25 mouse cellular contexts compared by ENCODE assay signal in the genomic region with DNA sequence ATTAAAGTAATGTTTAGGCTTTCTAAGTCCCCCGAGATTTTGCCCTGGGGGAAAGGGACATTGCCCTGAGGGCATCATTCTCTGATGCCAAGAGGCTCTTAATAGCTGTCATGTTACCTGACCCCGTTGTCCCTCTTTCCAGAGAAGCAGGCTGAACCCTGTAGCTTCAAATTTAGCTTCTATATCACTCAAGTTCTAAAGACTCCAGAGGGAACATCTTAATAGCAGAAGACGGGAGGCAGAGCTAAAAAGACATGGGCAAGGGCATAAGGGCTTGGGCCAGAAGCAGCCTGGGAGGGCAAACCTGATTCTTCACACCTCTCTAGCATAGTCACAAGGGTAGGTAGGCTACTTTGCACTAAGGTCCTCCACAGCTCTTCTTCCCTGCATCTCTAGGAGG. TPM values are rescaled to one million over a fixed set of nuclear protein-coding genes. Genes with fewer than 3 reads are reported as not detected.
A peak's percentile ranks its signal among the peaks of the same experiment; 100 is the strongest.
DNase-seq lines count a peak whose midpoint lies in the region; ATAC-seq and TF ChIP-seq lines count a peak whose summit lies in the region.
"Had no signal": no experiment of that assay in that cellular context is flagged by ENCODE, and none has a peak within 500 bp of the region (broad histone marks: within the 10 kb centered on the region; RNA-seq: fewer than 3 reads in every experiment).

No protein-coding gene starts in this region.

- peaks cover 78% of the 10 kb centered on the region for H3K27me3 ChIP-seq in heart, embryonic 11.5 days (ENCODE audit: control insufficient read depth, insufficient read depth, low read length)
- peaks cover 83% of the 10 kb centered on the region for H3K27me3 ChIP-seq in heart, embryonic 15.5 days
- H3K27me3 ChIP-seq in midbrain, embryonic 11.5 days (ENCODE audit: control insufficient read depth, insufficient read depth, low read length) = peaks cover 91% of the 10 kb centered on the region
- peaks cover 80% of the 10 kb centered on the region for H3K27me3 ChIP-seq in midbrain, postnatal 0 days (ENCODE audit: insufficient read depth, low read length)

- 16% methylated on average over 3 of the region's 3 CpGs for WGBS in heart, embryonic 11.5 days (ENCODE audit: insufficient replicate concordance)
- WGBS in heart, embryonic 15.5 days = 17% methylated on average over 3 of the region's 3 CpGs
- 19% methylated on average over 3 of the region's 3 CpGs for WGBS in midbrain, embryonic 11.5 days
- WGBS in midbrain, postnatal 0 days = 13% methylated on average over 3 of the region's 3 CpGs

- no peak overlapping the region for H3K9ac ChIP-seq in heart, embryonic 11.5 days (ENCODE audit: low read depth, low read length)
- no peak overlapping the region for H3K9ac ChIP-seq in heart, embryonic 15.5 days
- no peak overlapping the region for H3K9ac ChIP-seq in midbrain, embryonic 11.5 days (ENCODE audit: low read length)
- no peak overlapping the region for H3K9ac ChIP-seq in midbrain, postnatal 0 days (replicated peaks; ENCODE audit: low read length, poor library complexity, severe bottlenecking)
- H3K9ac ChIP-seq: embryonic facial prominence, embryonic 13.5 days; forebrain, embryonic 12.5 days; hindbrain, embryonic 14.5 days; intestine, embryonic 15.5 days had no signal

- peak overlapping the region; percentile 74 for H3K27ac ChIP-seq in heart, embryonic 11.5 days (ENCODE audit: low read depth, low read length)
- H3K27ac ChIP-seq in heart, embryonic 15.5 days = peak overlapping the region; percentile 61
- H3K27ac ChIP-seq in midbrain, embryonic 11.5 days (ENCODE audit: low read depth, low read length) = no peak overlapping the region
- H3K27ac ChIP-seq in midbrain, postnatal 0 days (ENCODE audit: low read depth, low read length) = no peak overlapping the region
- H3K27ac ChIP-seq: embryonic facial prominence, embryonic 13.5 days; forebrain, embryonic 12.5 days; hindbrain, embryonic 10.5 days; hindbrain, embryonic 14.5 days; intestine, embryonic 15.5 days had no signal

- no peak for ATAC-seq in heart, embryonic 11.5 days (replicated peaks; ENCODE audit: insufficient number of reproducible peaks, low FRiP score, low TSS enrichment)
- ATAC-seq in heart, embryonic 15.5 days (replicated peaks; ENCODE audit: insufficient number of reproducible peaks, insufficient read depth, low FRiP score, low read depth) = no peak
- no peak for ATAC-seq in midbrain, embryonic 11.5 days (ENCODE audit: low FRiP score)
- no peak for ATAC-seq in midbrain, postnatal 0 days (ENCODE audit: low FRiP score)
- ATAC-seq: activated CD4-positive, CD25-positive, alpha-beta regulatory T cell, adult 4 months; forebrain, embryonic 16.5 days; intestine, embryonic 15.5 days; Patski had no signal

- no peaks in the 10 kb centered on the region for H3K36me3 ChIP-seq in heart, embryonic 11.5 days (ENCODE audit: control insufficient read depth, insufficient read depth, low read length)
- no peaks in the 10 kb centered on the region for H3K36me3 ChIP-seq in heart, embryonic 15.5 days
- H3K36me3 ChIP-seq in midbrain, embryonic 11.5 days (ENCODE audit: control insufficient read depth, insufficient read depth, low read length) = no peaks in the 10 kb centered on the region
- H3K36me3 ChIP-seq in midbrain, postnatal 0 days (ENCODE audit: insufficient read depth, low read length) = no peaks in the 10 kb centered on the region
- H3K36me3 ChIP-seq: embryonic facial prominence, embryonic 13.5 days; forebrain, embryonic 12.5 days; hindbrain, embryonic 10.5 days; intestine, embryonic 15.5 days had no signal

- no peak overlapping the region for H3K4me2 ChIP-seq in heart, embryonic 11.5 days
- no peak overlapping the region for H3K4me2 ChIP-seq in heart, embryonic 15.5 days
- no peak overlapping the region for H3K4me2 ChIP-seq in midbrain, embryonic 11.5 days
- H3K4me2 ChIP-seq in midbrain, postnatal 0 days (ENCODE audit: low read depth, low read length, poor library complexity, severe bottlenecking) = no peak overlapping the region
- H3K4me2 ChIP-seq: embryonic facial prominence, embryonic 13.5 days; forebrain, embryonic 12.5 days had no signal

- no peak for TF ChIP-seq CTCF in midbrain, postnatal 0 days (IDR thresholded peaks at IDR 0.05)

- intact Hi-C loops in heart, postnatal 25 days (cut with DNase I) = no loop called here

- H3K4me1 ChIP-seq in heart, embryonic 11.5 days (ENCODE audit: control insufficient read depth, insufficient read depth, low read length) = peaks cover 49% of the 10 kb centered on the region
- H3K4me1 ChIP-seq in heart, embryonic 15.5 days (replicated peaks) = peaks cover 90% of the 10 kb centered on the region
- H3K4me1 ChIP-seq in midbrain, embryonic 11.5 days (ENCODE audit: control insufficient read depth, insufficient read depth, low read length) = peaks cover 28% of the 10 kb centered on the region
- H3K4me1 ChIP-seq in midbrain, postnatal 0 days (ENCODE audit: insufficient read depth, low read length) = peaks cover 6% of the 10 kb centered on the region; the same call in 1 of the 2 replicates

- DNase-seq in heart, adult 9 months (ENCODE audit: low spot score in 2 of 2) = no peak
- no peak for DNase-seq in heart, postnatal 25 days (ENCODE audit: low spot score)
- peak; percentile 91 for DNase-seq in midbrain, embryonic 11.5 days (ENCODE audit: low spot score, missing footprints)
- DNase-seq in midbrain, postnatal 0 days (ENCODE audit: low spot score) = no peak
- DNase-seq: adrenal gland, postnatal 14 days; cerebellum, adult 11-12 months; cerebellum, adult 9-10 months; cerebellum, postnatal 25 days; gastrocnemius, postnatal 10 days; kidney, adult 18-20 months had no signal

- no peak overlapping the region for H3K4me3 ChIP-seq in heart, embryonic 11.5 days (ENCODE audit: low read depth, low read length)
- no peak overlapping the region for H3K4me3 ChIP-seq in heart, embryonic 15.5 days
- H3K4me3 ChIP-seq in midbrain, embryonic 11.5 days (ENCODE audit: low read depth, low read length) = no peak overlapping the region
- H3K4me3 ChIP-seq in midbrain, postnatal 0 days (ENCODE audit: low read depth, low read length) = no peak overlapping the region
- H3K4me3 ChIP-seq: forebrain, embryonic 12.5 days had no signal

- H3K9me3 ChIP-seq in heart, embryonic 11.5 days (replicated peaks; ENCODE audit: control insufficient read depth, low read length) = no peaks in the 10 kb centered on the region
- no peaks in the 10 kb centered on the region for H3K9me3 ChIP-seq in heart, embryonic 15.5 days (replicated peaks)
- no peaks in the 10 kb centered on the region for H3K9me3 ChIP-seq in midbrain, embryonic 11.5 days (ENCODE audit: control insufficient read depth, low read length)
- H3K9me3 ChIP-seq in midbrain, postnatal 0 days (ENCODE audit: low read length) = no peaks in the 10 kb centered on the region
- H3K9me3 ChIP-seq: embryonic facial prominence, embryonic 13.5 days; forebrain, embryonic 12.5 days; hindbrain, embryonic 10.5 days; intestine, embryonic 15.5 days had no signal

RNA-seq across cellular contexts. Expression of a gene that starts 9.6 kb away (rescaled TPM):
- 39.2 and 45.9 TPM in 2 replicates for polyA plus RNA-seq in heart, embryonic 11.5 days (2014; fragmentation: Nextera tagmentation; extraction: Ambion mirVana)
- polyA plus RNA-seq in heart, embryonic 15.5 days (2015; fragmentation: Nextera tagmentation; extraction: Ambion mirVana) = 40.3 and 44.3 TPM in 2 replicates
- 10 to 100 TPM; 26.0 to 27.0 TPM for total RNA-seq in heart, postnatal 25 days (2021)
- polyA plus RNA-seq in midbrain, embryonic 11.5 days (2014; fragmentation: Nextera tagmentation; extraction: Ambion mirVana) = 0.41 and 0.87 TPM in 2 replicates
- total RNA-seq in midbrain, postnatal 0 days (2014; rRNA removed) = 2.8 and 2.9 TPM in 2 replicates
- 0.63 and 1.0 TPM in 2 replicates for polyA plus RNA-seq in midbrain, postnatal 0 days (2015; fragmentation: Nextera tagmentation; extraction: Ambion mirVana)
- total RNA-seq: adrenal gland, adult 18-20 months; adrenal gland, postnatal 14 days; CH12.LX; gastrocnemius, postnatal 10 days; gastrocnemius, postnatal 4 days had no signal
- polyA plus RNA-seq: activated CD4-positive, CD25-positive, alpha-beta regulatory T cell, adult 4 months; cortical plate, adult 2 months; forebrain, embryonic 16.5 days; frontal cortex, adult 2 months; Patski had no signal

RNA-seq across cellular contexts. Expression of a gene that starts 58.4 kb away (rescaled TPM):
- 155 and 170 TPM in 2 replicates for polyA plus RNA-seq in heart, embryonic 11.5 days (2014; fragmentation: Nextera tagmentation; extraction: Ambion mirVana)
- polyA plus RNA-seq in heart, embryonic 15.5 days (2015; fragmentation: Nextera tagmentation; extraction: Ambion mirVana) = 117 and 140 TPM in 2 replicates
- total RNA-seq in heart, postnatal 25 days (2021) = 10 to 100 TPM; 52.7 to 54.5 TPM
- 125 and 128 TPM in 2 replicates for polyA plus RNA-seq in midbrain, embryonic 11.5 days (2014; fragmentation: Nextera tagmentation; extraction: Ambion mirVana)
- 26.8 and 40.1 TPM in 2 replicates for total RNA-seq in midbrain, postnatal 0 days (2014; rRNA removed)
- 55.1 TPM in 2 replicates for polyA plus RNA-seq in midbrain, postnatal 0 days (2015; fragmentation: Nextera tagmentation; extraction: Ambion mirVana)

RNA-seq across cellular contexts. Expression of a gene that starts 58.5 kb away (rescaled TPM):
- polyA plus RNA-seq in heart, embryonic 11.5 days (2014; fragmentation: Nextera tagmentation; extraction: Ambion mirVana) = 545 and 546 TPM in 2 replicates
- 637 and 761 TPM in 2 replicates for polyA plus RNA-seq in heart, embryonic 15.5 days (2015; fragmentation: Nextera tagmentation; extraction: Ambion mirVana)
- 1,000 to 10,000 TPM; 1,182 to 1,218 TPM for total RNA-seq in heart, postnatal 25 days (2021)
- 305 and 326 TPM in 2 replicates for polyA plus RNA-seq in midbrain, embryonic 11.5 days (2014; fragmentation: Nextera tagmentation; extraction: Ambion mirVana)
- 111 and 132 TPM in 2 replicates for total RNA-seq in midbrain, postnatal 0 days (2014; rRNA removed)
- polyA plus RNA-seq in midbrain, postnatal 0 days (2015; fragmentation: Nextera tagmentation; extraction: Ambion mirVana) = 477 and 509 TPM in 2 replicates

Comparison
In these comparisons a context has a peak if more than half of its experiments do, and no peak if none do; other contexts are left out.
1. H3K27ac ChIP-seq: peak in heart, embryonic 11.5 days (single experiment) and heart, embryonic 15.5 days (single experiment); none in midbrain, embryonic 11.5 days (single experiment) and midbrain, postnatal 0 days (single experiment).
2. RNA of a gene that starts 9.6 kb away (polyA plus RNA-seq): 40.3 to 44.3 TPM in heart, embryonic 15.5 days and 39.2 to 45.9 TPM in heart, embryonic 11.5 days; 0.41 to 0.87 TPM in midbrain, embryonic 11.5 days and 0.63 to 1.0 TPM in midbrain, postnatal 0 days; every median in the first group is over 10 times any median in the second.